Mouse (Mus musculus) MEL (cell line): Measurements from ENCODE around the gene Ckmt2. TPM values are rescaled to one million over a fixed set of nuclear protein-coding genes. Genes with fewer than 3 reads are reported as not detected.

Source experiments
- DNase-seq: peaks from one replicate; pipeline ENCODE4 v3.0.0; 2011; ENCODE audit warnings: low read depth, low spot score
- H3K27ac ChIP-seq: 2 replicates; pipeline ENCODE4 v1.5.1; 2012; ENCODE audit warnings: low read depth, mild to moderate bottlenecking, control low read depth, low read length, moderate library complexity; ENCODE audit not compliant: control insufficient read depth
- H3K27me3 ChIP-seq, 2 experiments: fragments of 150-350 bp in 1 of 2; sonication (generic) in 1 of 2; 2 replicates each; pipeline ENCODE4 v1.6.1; 2012; ENCODE audit warnings: low read length in 2 of 2, mild to moderate bottlenecking in 2 of 2, improper control_type of control experiment in 1 of 2, moderate library complexity in 1 of 2; ENCODE audit not compliant: insufficient read depth in 2 of 2, control insufficient read depth in 1 of 2
- H3K36me3 ChIP-seq, 2 experiments: 2 replicates each; pipeline ENCODE4 v1.6.1; 2012 to 2014; ENCODE audit warnings: low read length in 2 of 2, improper control_type of control experiment in 1 of 2, inconsistent platforms in 1 of 2, mild to moderate bottlenecking in 1 of 2; ENCODE audit not compliant: insufficient read depth in 2 of 2, control insufficient read depth in 1 of 2
- H3K4me1 ChIP-seq, 2 experiments: fragments of 150-350 bp in 1 of 2; sonication (generic) in 1 of 2; 2 replicates each; pipeline ENCODE4 v1.6.1; 2012; ENCODE audit warnings: low read length in 2 of 2, improper control_type of control experiment in 1 of 2, mild to moderate bottlenecking in 1 of 2; ENCODE audit not compliant: insufficient read depth in 2 of 2, control insufficient read depth in 1 of 2
- H3K4me3 ChIP-seq, 2 experiments: fragments of 150-350 bp in 1 of 2; sonication (generic) in 1 of 2; 2 replicates each; pipeline ENCODE4 v1.5.1; 2012; ENCODE audit warnings: low read depth in 2 of 2, low read length in 2 of 2, mild to moderate bottlenecking in 2 of 2, moderate library complexity in 2 of 2, control low read depth in 1 of 2, improper control_type of control experiment in 1 of 2; ENCODE audit not compliant: control insufficient read depth in 1 of 2, insufficient read depth in 1 of 2
- H3K79me2 ChIP-seq: 2 replicates; pipeline ENCODE4 v1.6.1; 2012; ENCODE audit warnings: mild to moderate bottlenecking, low read length, moderate library complexity; ENCODE audit not compliant: control insufficient read depth, poor library complexity, insufficient read depth
- H3K9ac ChIP-seq: 2 replicates; pipeline ENCODE4 v1.6.1; 2012; ENCODE audit warnings: low read depth, mild to moderate bottlenecking, control low read depth, low read length, moderate library complexity; ENCODE audit not compliant: control insufficient read depth, poor library complexity, severe bottlenecking
- H3K9me3 ChIP-seq: fragments of 150-350 bp; sonication (generic); replicated peaks from 2 replicates; pipeline ENCODE4 v1.6.1; 2012; ENCODE audit warnings: mild to moderate bottlenecking, low read length, improper control_type of control experiment, moderate library complexity; ENCODE audit not compliant: insufficient read depth
- CHD1 ChIP-seq: IDR thresholded peaks from 2 replicates; pipeline ENCODE4 v1.6.1; 2012; ENCODE audit warnings: low read depth, mild to moderate bottlenecking, inconsistent platforms, low read length, improper control_type of control experiment
- E2F4 ChIP-seq: IDR thresholded peaks from 2 replicates; pipeline ENCODE4 v1.6.1; 2011; ENCODE audit warnings: low read depth, low read length, improper control_type of control experiment, borderline replicate concordance
- MYC ChIP-seq: IDR thresholded peaks from 2 replicates; pipeline ENCODE4 v1.6.1; 2011; ENCODE audit warnings: low read depth, mild to moderate bottlenecking, low read length, improper control_type of control experiment, moderate library complexity
- POLR2A ChIP-seq, 2 experiments: IDR thresholded peaks; 2 replicates each; pipeline ENCODE4 v1.6.1; 2011 to 2012; ENCODE audit warnings: low read length in 2 of 2, mild to moderate bottlenecking in 2 of 2, control low read depth in 1 of 2, improper control_type of control experiment in 1 of 2, low read depth in 1 of 2, moderate library complexity in 1 of 2; ENCODE audit not compliant: control insufficient read depth in 1 of 2, insufficient read depth in 1 of 2, poor library complexity in 1 of 2
- POLR2AphosphoS5 ChIP-seq: IDR thresholded peaks from 2 replicates; pipeline ENCODE4 v1.6.1; 2012; ENCODE audit warnings: low read depth, borderline replicate concordance, mild to moderate bottlenecking, inconsistent platforms, low read length, moderate library complexity, mixed read lengths
- RCOR1 ChIP-seq: IDR thresholded peaks from 2 replicates; pipeline ENCODE4 v1.6.1; 2012; ENCODE audit warnings: low read depth, mild to moderate bottlenecking, inconsistent platforms, low read length, improper control_type of control experiment
- TAL1 ChIP-seq: IDR thresholded peaks from 2 replicates; pipeline ENCODE4 v1.6.1; 2012; ENCODE audit warnings: mild to moderate bottlenecking, inconsistent platforms, low read length, moderate library complexity, mixed read lengths
- TBP ChIP-seq: IDR thresholded peaks from 2 replicates; pipeline ENCODE4 v1.8.0; 2011; ENCODE audit warnings: low read depth, low read length, improper control_type of control experiment
- USF1 ChIP-seq: IDR thresholded peaks from 2 replicates; pipeline ENCODE4 v1.6.1; 2014; ENCODE audit warnings: low read depth, mild to moderate bottlenecking, inconsistent platforms, low read length, improper control_type of control experiment, moderate library complexity
- ZKSCAN1 ChIP-seq: IDR thresholded peaks from 2 replicates; pipeline ENCODE4 v1.6.1; 2012; ENCODE audit warnings: low read depth, mild to moderate bottlenecking, inconsistent platforms, low read length, improper control_type of control experiment, moderate library complexity
- polyA plus RNA-seq, 2 experiments: library from polyadenylated mRNA; stranded (reverse) in 1 of 2; unstranded in 1 of 2; fragments of >175 nt in 1 of 2; fragments of >200 nt in 1 of 2; gene quantifications; 2 replicates each; pipeline versions ENCODE4 v1.2.1 to v1.2.4; 2012; ENCODE audit warnings: low replicate concordance in 2 of 2, low read depth in 1 of 2; ENCODE audit not compliant: insufficient read length in 2 of 2, insufficient read depth in 1 of 2, missing spikeins in 1 of 2
- total RNA-seq: library from RNA; depleted of rRNA; stranded (reverse); fragments of 300-350 nt; gene quantifications from 2 replicates; pipeline ENCODE4 v1.2.3, GENCODE M21; 2012

The Ckmt2 gene
- total and polyA plus RNA-seq, 3 experiments = not detected

DNA sequence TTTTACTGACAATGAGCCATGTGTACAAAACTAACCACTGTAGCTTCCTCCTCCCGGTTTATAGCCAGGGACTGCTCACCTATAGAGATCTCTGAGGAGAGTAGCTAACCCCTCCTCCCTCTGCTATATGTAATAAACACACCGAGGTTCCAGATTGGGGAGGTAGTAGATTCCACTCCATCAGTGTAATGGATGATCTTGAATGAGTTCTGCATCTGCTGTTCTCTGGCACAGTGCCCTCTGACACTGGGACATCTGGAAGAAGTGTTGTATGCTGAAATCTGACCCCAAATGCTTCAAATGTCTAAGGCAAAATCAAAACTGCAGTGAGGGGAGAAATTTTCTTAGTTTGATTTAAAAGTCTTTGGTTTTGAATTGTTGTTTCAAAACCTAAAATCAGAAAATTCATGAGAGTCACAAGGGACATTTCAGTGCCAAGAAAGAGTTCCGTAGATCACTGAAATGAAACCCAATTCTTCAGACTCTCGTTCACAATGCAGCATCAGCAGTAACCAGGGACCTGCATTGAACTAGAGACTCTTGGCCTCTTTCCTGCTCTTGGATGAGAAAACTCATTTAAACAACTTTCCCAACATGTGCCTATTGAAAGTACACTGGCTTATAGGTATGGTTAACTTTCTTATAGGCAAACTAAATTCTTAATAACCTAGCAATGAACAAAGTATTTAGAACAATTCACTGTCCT is 51.7 kb downstream of the Ckmt2 start:
- Histone ChIP-seq H3K36me3 (no peaks in the 10 kb centered on the region), H3K27ac (no peak overlapping the region), H3K9me3 (no peaks in the 10 kb centered on the region), H3K4me3 (no peak overlapping the region), H3K4me1 (no peaks in the 10 kb centered on the region), H3K79me2 (no peaks in the 10 kb centered on the region), H3K27me3 (no peaks in the 10 kb centered on the region), H3K9ac (no peak overlapping the region)
- no peak for DNase-seq
- TF ChIP-seq ZKSCAN1 (no peak), E2F4 (no peak), POLR2AphosphoS5 (no peak), CHD1 (no peak), MYC (no peak)

- Histone ChIP-seq H3K27ac (no peak overlapping the region), H3K36me3 (no peaks in the 10 kb centered on the region), H3K79me2 (no peaks in the 10 kb centered on the region), H3K9me3 (no peaks in the 10 kb centered on the region), H3K27me3 (no peaks in the 10 kb centered on the region), H3K9ac (no peak overlapping the region), H3K4me1 (no peaks in the 10 kb centered on the region), H3K4me3 (no peak overlapping the region)
- no peak for DNase-seq
- no peak for TF ChIP-seq USF1
- no peak for TF ChIP-seq RCOR1
- TF ChIP-seq POLR2A (IDR thresholded peaks at IDR 0.05; ENCODE audit: control insufficient read depth in 1 of 2, insufficient read depth in 1 of 2, low read depth in 1 of 2, low read length in 2 of 2, poor library complexity in 1 of 2) = no peak
Observed at GRCm38 (mm10) chr13:91823735-91824134, 53.0 kb downstream of the Ckmt2 start.

GRCm38 (mm10) chr13:91814670-91815069 is 62.0 kb downstream of the Ckmt2 start:
- Histone ChIP-seq H3K27ac (no peak overlapping the region), H3K9me3 (no peaks in the 10 kb centered on the region), H3K36me3 (no peaks in the 10 kb centered on the region), H3K4me3 (no peak overlapping the region), H3K27me3 (no peaks in the 10 kb centered on the region), H3K79me2 (no peaks in the 10 kb centered on the region), H3K9ac (no peak overlapping the region), H3K4me1 (0 out of 4 replicates have a peak, but pooled peaks cover 0 to 3% of the 10 kb centered on the region in 2 experiments)
- TF ChIP-seq TAL1 (no peak), RCOR1 (no peak), USF1 (no peak), E2F4 (no peak), TBP (no peak)
- peak; percentile 24 for DNase-seq
